Mouse (Mus musculus) ES-Bruce4 (cell line): ENCODE measurements at regions not wholly inside any gene's neighbourhood (a gene's known extent, or its start where the extent isn't known, plus 50 kb on each side); places are given as distances from the start of the nearest gene placed in this dataset.

Source experiments
- H3K27ac ChIP-seq: 2 replicates; pipeline ENCODE4 v1.5.1; 2012; ENCODE audit warnings: low read length, inconsistent platforms; ENCODE audit not compliant: insufficient read depth
- H3K27me3 ChIP-seq: 2 replicates; pipeline ENCODE4 v1.6.1; 2012; ENCODE audit warnings: mild to moderate bottlenecking, low read length, inconsistent platforms; ENCODE audit not compliant: control insufficient read depth, poor library complexity, insufficient read depth, severe bottlenecking
- H3K36me3 ChIP-seq: 2 replicates; pipeline ENCODE4 v1.6.1; 2012; ENCODE audit warnings: inconsistent platforms, mild to moderate bottlenecking, low read length, moderate library complexity; ENCODE audit not compliant: control insufficient read depth, poor library complexity, insufficient read depth, severe bottlenecking
- H3K4me1 ChIP-seq: one replicate; pipeline ENCODE4 v1.8.1; 2011; ENCODE audit warnings: low read length; ENCODE audit not compliant: control insufficient read depth, insufficient read depth
- H3K4me3 ChIP-seq: 2 replicates; pipeline ENCODE4 v1.5.1; 2011; ENCODE audit warnings: low read depth, mild to moderate bottlenecking, low read length
- H3K9ac ChIP-seq: 2 replicates; pipeline ENCODE4 v1.6.1; 2012; ENCODE audit warnings: low read depth, mild to moderate bottlenecking, inconsistent platforms; ENCODE audit not compliant: poor library complexity, severe bottlenecking
- H3K9me3 ChIP-seq: replicated peaks from 2 replicates; pipeline ENCODE4 v1.6.1; 2012; ENCODE audit warnings: mild to moderate bottlenecking, low read length, inconsistent platforms; ENCODE audit not compliant: control insufficient read depth, poor library complexity, insufficient read depth, severe bottlenecking
- CTCF ChIP-seq: IDR thresholded peaks from one replicate; pipeline ENCODE4 v1.8.1; 2011; ENCODE audit warnings: low read depth, low read length
- EP300 ChIP-seq: IDR thresholded peaks from 2 replicates; pipeline ENCODE4 v1.6.1; 2011; ENCODE audit warnings: low read depth, low read length; ENCODE audit not compliant: insufficient read depth
- POLR2A ChIP-seq: IDR thresholded peaks from one replicate; pipeline ENCODE4 v1.8.1; 2011; ENCODE audit warnings: low read length; ENCODE audit not compliant: insufficient read depth

DNA sequence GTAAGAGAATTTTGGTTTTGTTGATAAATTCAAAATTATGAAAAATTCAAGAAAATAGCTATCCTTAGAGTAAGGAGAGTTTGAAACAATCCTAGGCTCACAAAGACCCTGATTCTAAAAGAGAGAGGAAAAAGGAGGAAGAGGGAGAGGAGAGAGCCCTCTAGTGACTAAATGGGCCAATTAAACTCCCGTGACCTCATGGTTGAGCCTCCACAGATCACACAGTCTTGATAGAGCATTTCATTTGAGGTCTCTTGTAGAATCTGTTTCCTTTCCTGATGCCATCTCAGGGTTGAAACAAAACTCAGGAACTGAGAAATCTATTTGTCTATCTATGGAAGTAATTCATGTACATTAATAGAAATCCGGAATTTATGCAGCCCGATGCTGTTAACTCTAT is 258.8 kb downstream of the Foxa2 start:
- H3K4me1 ChIP-seq: no peaks in the 10 kb centered on the region
- H3K27me3 ChIP-seq: no peaks in the 10 kb centered on the region
- no peak overlapping the region for H3K4me3 ChIP-seq
- no peaks in the 10 kb centered on the region for H3K9me3 ChIP-seq
- no peak overlapping the region for H3K27ac ChIP-seq
- TF ChIP-seq CTCF (no peak), POLR2A (no peak), EP300 (no peak)
- H3K36me3 ChIP-seq: no peaks in the 10 kb centered on the region
- H3K9ac ChIP-seq: no peak overlapping the region

DNA sequence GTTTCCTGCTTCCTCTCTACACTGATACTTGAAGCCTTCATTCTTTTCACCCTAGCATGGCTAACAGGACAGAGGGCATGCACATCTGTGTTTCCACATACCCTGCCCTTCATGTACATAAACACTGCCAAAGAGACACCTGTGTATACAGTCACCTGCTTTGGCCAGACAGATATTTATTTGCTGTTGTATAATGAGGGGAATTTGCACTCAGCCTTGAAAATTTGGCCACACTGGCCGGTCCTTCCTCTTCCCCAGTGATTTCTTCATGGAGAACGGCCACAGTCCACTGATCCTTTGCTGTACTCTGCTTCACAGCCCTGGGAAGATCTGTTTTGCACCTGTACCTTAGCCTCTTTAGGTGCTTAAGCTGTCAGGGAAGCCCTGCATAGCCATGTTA is 264.3 kb downstream of the Foxa2 start:
- H3K4me3 ChIP-seq: no peak overlapping the region
- no peaks in the 10 kb centered on the region for H3K36me3 ChIP-seq
- TF ChIP-seq POLR2A: no peak
- TF ChIP-seq EP300: no peak
- TF ChIP-seq CTCF: no peak
- no peaks in the 10 kb centered on the region for H3K4me1 ChIP-seq
- H3K27ac ChIP-seq: no peak overlapping the region
- H3K9ac ChIP-seq: no peak overlapping the region
- H3K9me3 ChIP-seq: peaks cover 5% of the 10 kb centered on the region
- no peaks in the 10 kb centered on the region for H3K27me3 ChIP-seq

DNA sequence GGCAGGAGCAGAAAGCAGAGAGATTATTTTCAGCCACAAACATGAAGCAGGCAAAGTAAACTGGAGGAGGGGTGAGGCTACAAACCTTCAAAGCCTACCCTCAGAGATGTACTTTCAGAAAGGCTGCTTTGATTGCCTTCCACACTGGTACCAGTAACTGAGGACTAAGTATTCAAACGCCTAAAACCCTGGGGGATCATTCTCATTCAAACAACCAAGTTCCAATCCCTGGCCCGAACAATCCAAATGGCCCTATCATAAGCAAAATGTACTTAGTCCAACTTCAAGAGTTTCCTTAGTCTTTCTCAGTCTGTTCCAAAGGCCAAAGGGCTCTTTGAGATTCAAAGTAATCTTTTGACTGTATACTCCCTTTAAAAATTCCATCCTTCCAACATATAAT is 270.5 kb downstream of the Foxa2 start:
- H3K4me3 ChIP-seq: no peak overlapping the region

DNA sequence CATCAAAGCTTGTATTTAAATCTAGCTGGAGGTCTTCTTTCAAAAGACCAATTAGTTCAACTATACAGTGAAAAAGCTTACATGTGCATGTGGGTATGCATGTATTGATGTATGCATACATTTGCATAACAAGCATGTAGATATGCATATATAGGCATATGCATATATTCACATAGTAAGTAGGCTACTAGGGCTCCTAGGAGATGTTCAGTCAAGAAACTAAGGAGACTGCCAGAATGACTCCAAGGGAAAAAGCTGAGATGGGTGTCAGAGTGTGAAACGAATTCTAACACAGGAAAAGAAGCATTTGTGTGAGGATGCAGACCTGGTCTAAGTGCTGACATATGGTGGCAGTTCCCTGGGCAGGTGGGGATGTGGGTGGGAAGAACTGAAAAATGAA is 274.2 kb downstream of the Foxa2 start:
- Histone ChIP-seq H3K4me3 (no peak overlapping the region), H3K27me3 (no peaks in the 10 kb centered on the region), H3K4me1 (no peaks in the 10 kb centered on the region), H3K9me3 (peaks cover 4% of the 10 kb centered on the region; the same call in 1 of the 2 replicates), H3K36me3 (no peaks in the 10 kb centered on the region), H3K9ac (no peak overlapping the region), H3K27ac (no peak overlapping the region)
- TF ChIP-seq CTCF (no peak), EP300 (no peak), POLR2A (no peak)

More for the DNA sequence above, 270.5 kb downstream of the Foxa2 start:
- H3K27me3 ChIP-seq: no peaks in the 10 kb centered on the region
- H3K27ac ChIP-seq: no peak overlapping the region
- no peak overlapping the region for H3K9ac ChIP-seq
- TF ChIP-seq CTCF: no peak
- TF ChIP-seq POLR2A: no peak
- no peak for TF ChIP-seq EP300
- no peaks in the 10 kb centered on the region for H3K36me3 ChIP-seq
- H3K4me1 ChIP-seq: no peaks in the 10 kb centered on the region
- peaks cover 8% of the 10 kb centered on the region for H3K9me3 ChIP-seq

DNA sequence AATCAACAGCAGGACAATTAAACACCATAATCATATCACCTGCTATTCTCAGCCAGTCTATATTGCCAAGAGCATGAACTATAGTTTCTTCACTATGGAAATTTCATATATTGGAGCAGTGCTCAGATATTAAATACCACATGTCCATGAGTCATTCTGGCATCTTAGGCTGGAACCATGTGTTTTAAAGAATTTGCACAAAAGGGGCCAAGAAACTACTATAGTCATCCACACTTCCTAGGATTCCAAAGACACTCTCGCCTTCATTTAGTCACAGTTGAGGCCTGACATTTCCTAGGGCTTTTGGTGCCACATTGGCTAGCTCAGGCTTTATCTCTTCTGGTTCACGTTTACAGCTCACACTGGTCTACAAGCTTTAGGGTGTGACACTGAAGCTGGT is 293.7 kb downstream of the Foxa2 start:
- Histone ChIP-seq H3K9ac (no peak overlapping the region), H3K4me1 (no peaks in the 10 kb centered on the region), H3K4me3 (no peak overlapping the region), H3K27me3 (no peaks in the 10 kb centered on the region; the same call in none of the 2 replicates), H3K27ac (no peak overlapping the region), H3K9me3 (no peaks in the 10 kb centered on the region), H3K36me3 (no peaks in the 10 kb centered on the region)
- TF ChIP-seq POLR2A (no peak), EP300 (no peak)

DNA sequence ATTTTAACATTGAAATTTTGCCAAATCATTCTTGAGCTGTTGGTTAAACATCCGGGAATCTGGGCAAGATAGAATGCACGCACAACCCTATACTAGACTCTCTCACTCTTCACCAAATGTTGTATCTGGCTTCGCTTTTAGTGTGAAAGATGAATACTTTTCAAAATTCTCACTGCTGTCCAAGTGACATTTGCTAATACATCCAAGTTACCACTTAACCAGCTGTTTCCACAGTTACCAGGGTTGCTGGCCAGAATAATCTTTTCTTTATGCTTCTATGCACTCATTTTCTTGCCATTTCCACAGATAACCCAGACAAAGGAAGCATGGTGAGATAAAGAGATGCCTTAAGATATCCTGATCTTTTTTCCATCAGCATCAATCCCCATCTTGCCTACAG is 294.9 kb downstream of the Foxa2 start:
- H3K27me3 ChIP-seq: no peaks in the 10 kb centered on the region; the same call in 1 of the 2 replicates
- no peak overlapping the region for H3K4me3 ChIP-seq
- TF ChIP-seq CTCF (no peak), EP300 (no peak), POLR2A (no peak)
- H3K27ac ChIP-seq: no peak overlapping the region
- H3K4me1 ChIP-seq: no peaks in the 10 kb centered on the region
- H3K9ac ChIP-seq: no peak overlapping the region
- H3K36me3 ChIP-seq: no peaks in the 10 kb centered on the region
- H3K9me3 ChIP-seq: no peaks in the 10 kb centered on the region
